Mouse (Mus musculus) MEL (cell line): ENCODE measurements around the gene Ints12.

Source experiments
- GABPA ChIP-seq: IDR thresholded peaks from 2 replicates; pipeline ENCODE4 v1.6.1; 2012; ENCODE audit warnings: low read depth, mild to moderate bottlenecking, inconsistent platforms, low read length, improper control_type of control experiment, moderate library complexity
- GATA1 ChIP-seq: IDR thresholded peaks from 2 replicates; pipeline ENCODE4 v1.6.1; 2011; ENCODE audit warnings: low read depth, low read length, improper control_type of control experiment
- HCFC1 ChIP-seq: IDR thresholded peaks from 2 replicates; pipeline ENCODE4 v1.6.1; 2012; ENCODE audit warnings: low read depth, mild to moderate bottlenecking, inconsistent platforms, low read length, improper control_type of control experiment, moderate library complexity
- NELFE ChIP-seq: IDR thresholded peaks from 2 replicates; pipeline ENCODE4 v1.6.1; 2011; ENCODE audit warnings: low read depth, low read length, improper control_type of control experiment

DNA sequence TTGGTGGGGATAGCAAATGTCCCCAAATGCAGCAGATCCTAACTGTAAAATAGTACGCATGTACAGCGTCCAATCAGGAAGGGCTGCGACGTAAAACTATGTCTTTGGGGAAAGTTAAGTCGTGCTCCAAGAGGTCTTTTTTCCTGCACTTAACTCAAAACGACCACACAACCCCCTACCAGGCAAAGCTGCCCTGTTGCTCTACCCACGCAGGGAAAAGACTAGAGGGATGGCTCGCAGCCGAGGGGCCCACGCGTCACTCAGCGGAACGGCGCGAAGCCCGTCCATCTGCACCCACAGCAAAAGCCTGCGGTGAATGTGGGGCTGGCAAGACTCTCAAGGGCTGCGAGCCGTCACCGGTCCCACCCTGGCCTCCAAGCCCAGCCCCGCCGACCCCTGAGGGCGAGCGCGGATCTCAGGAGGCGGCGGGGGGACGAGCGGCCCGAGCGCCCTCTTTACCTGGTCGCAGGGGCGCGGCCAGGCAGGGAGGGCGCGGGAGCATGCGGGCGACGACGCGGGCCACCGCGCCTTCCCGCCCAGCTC, 448 bp upstream of the Ints12 start:
- TF ChIP-seq GABPA (no peak), GATA1 (no peak), HCFC1 (no peak), NELFE (no peak)
